Mouse (Mus musculus) heart, adult 2 months (tissue): ENCODE results near the gene Fez2.

Source experiments
- CTCF ChIP-seq: fragments of 200-600 bp; IDR thresholded peaks from 2 replicates; pipeline ENCODE4 v1.8.1; 2022; ENCODE audit warnings: antibody characterized with exemption, mild to moderate bottlenecking, moderate library complexity
- EP300 ChIP-seq: fragments of 200-500 bp; IDR thresholded peaks from 2 replicates; pipeline ENCODE4 v1.6.1; 2011; ENCODE audit warnings: low read depth, low read length, control low read depth; ENCODE audit not compliant: insufficient read depth
- POLR2A ChIP-seq: fragments of 200-500 bp; IDR thresholded peaks from 2 replicates; pipeline ENCODE4 v1.6.1; 2011; ENCODE audit warnings: mild to moderate bottlenecking, low read depth, low read length, control low read depth; ENCODE audit not compliant: insufficient read depth

DNA sequence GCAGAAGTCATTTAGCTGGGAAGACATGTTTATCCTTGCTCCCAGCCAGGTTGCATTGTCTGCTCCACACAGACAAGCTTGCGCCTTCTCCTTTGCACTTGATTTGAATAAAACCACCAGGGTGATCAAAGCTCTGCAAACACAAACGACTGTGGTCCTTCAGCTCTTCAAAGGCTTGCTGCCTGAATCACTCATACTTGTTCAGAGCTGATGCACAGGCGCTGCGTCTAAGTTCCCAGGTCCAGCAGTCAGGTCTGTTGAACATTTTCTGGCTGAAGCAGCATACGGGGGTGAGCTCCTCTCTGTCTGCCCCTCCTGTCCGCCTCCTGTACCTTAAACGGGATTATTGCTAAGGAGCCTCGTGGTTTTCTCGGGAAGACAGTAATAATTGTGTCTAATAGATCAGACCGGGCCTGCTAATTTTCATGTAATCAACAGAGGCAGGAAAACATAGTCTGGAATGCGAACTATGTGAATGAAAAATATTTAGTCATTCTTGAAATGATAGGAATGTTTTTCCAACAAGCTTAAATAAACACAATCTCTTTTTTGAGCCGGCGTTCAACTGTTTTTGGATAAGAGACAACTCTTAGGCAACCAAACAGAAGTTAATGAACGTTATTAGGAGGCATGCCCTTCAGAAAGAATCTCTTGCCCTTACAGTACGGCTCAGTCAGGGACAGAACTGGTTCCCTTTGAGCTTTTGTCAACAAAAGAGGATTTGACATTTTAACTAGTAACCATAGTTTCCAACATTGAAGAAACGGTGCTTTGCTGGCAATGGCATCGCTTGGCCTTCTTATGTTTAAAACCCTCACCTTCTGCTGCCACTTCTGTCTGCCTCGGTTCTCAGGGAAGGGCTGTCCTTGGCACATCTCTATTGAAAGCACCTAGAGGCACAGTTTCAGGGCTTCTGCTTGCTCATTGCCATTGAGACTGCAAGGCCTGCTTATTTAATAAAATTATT lies 95.3 kb downstream of the Fez2 start:
- TF ChIP-seq POLR2A: no peak
- TF ChIP-seq CTCF: no peak
- no peak for TF ChIP-seq EP300
